Mouse (Mus musculus): ENCODE measurements around the gene Inpp5a. TPM values are rescaled to one million over a fixed set of nuclear protein-coding genes. Genes with fewer than 3 reads are reported as not detected.

Inpp5a gene
- polyA plus RNA-seq, 1 experiment from 2014 or later: 25.2 TPM

DNA sequence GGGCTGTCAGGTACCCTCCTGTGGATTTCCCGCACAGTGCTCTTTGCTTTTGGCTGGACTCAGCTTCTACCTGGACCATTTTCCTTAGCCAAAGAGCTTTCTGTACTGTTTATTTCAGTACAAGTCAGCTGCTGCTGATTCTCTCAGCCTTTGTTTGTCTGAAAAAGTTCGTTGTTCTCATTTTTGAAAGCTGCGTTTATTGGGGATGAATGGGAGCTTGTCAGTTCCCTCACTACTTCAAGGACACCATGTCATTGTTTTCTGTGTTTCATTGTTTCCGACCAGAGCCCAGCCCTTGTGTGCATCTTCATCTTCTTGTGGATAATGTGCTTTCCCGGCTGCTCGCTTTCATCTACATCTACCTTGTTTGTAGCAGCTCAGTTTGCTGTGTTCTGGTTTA, 90.7 kb downstream of the Inpp5a start:
- H3K27ac ChIP-seq (ENCODE audit: low read depth, low read length): no peak overlapping the region
- no peak for DNase-seq (ENCODE audit: low spot score, missing footprints)
- H3K4me1 ChIP-seq (ENCODE audit: control insufficient read depth, insufficient read depth, low read length): no peaks in the 10 kb centered on the region
- no peaks in the 10 kb centered on the region for H3K9me3 ChIP-seq (ENCODE audit: control insufficient read depth, low read length)
- ATAC-seq (ENCODE audit: low FRiP score): no peak
- H3K4me2 ChIP-seq: no peak overlapping the region
- no peak overlapping the region for H3K4me3 ChIP-seq (ENCODE audit: low read depth, low read length)
- H3K27me3 ChIP-seq (ENCODE audit: control insufficient read depth, insufficient read depth, low read length): no peaks in the 10 kb centered on the region
- no peaks in the 10 kb centered on the region for H3K36me3 ChIP-seq (ENCODE audit: control insufficient read depth, insufficient read depth, low read length)
- no peak overlapping the region for H3K9ac ChIP-seq (ENCODE audit: low read length)
- 83% methylated on average over 6 of the region's 6 CpGs for WGBS

DNA sequence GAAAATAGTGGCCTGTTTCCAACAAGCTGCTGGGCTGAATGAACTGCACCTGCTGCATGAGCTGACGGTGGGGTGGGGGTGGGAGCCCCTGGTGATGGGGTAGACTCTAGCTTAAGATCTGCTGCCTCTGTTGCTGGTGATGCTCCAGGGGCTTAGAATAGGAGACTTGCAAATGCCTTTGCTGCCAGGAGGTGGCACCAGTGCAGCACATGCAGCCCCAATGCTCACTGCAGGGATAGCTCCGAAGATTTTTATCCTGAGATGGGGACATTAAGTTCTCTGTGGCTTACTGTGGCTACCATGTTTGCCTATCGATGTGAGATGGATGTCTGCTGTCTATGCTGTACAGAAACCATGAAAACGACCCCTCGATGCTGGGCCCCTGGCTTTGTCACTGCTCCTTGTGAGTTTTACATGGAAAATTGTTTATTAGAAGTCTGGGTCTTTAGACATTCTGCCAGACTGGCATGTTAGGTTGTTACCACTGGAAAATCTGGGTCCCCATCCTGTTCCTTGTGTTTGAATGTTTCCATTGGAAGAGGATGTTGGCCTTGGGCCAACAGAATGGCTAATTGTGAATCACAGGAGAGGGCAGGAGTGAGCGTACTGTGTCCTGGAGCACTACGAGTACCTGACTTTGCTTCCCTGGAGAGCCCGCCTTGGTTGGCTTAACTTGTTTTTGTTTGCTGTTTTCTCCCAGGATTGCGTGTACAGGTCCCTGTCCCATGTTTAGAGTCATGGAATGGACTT, 95.5 kb downstream of the Inpp5a start:
- ATAC-seq (ENCODE audit: low FRiP score): peak; percentile 55; the same call in 1 of the 2 replicates
- H3K9me3 ChIP-seq (ENCODE audit: control insufficient read depth, low read length): no peaks in the 10 kb centered on the region
- no peak overlapping the region for H3K9ac ChIP-seq (ENCODE audit: low read length)
- H3K4me3 ChIP-seq (ENCODE audit: low read depth, low read length): no peak overlapping the region
- H3K27ac ChIP-seq (ENCODE audit: low read depth, low read length): no peak overlapping the region
- WGBS: 63% methylated on average over 9 of the region's 9 CpGs
- H3K36me3 ChIP-seq (ENCODE audit: control insufficient read depth, insufficient read depth, low read length): no peaks in the 10 kb centered on the region
- no peaks in the 10 kb centered on the region for H3K27me3 ChIP-seq (ENCODE audit: control insufficient read depth, insufficient read depth, low read length)
- H3K4me2 ChIP-seq: no peak overlapping the region
- no peak for DNase-seq (ENCODE audit: low spot score, missing footprints)
- no peaks in the 10 kb centered on the region for H3K4me1 ChIP-seq (ENCODE audit: control insufficient read depth, insufficient read depth, low read length)

DNA sequence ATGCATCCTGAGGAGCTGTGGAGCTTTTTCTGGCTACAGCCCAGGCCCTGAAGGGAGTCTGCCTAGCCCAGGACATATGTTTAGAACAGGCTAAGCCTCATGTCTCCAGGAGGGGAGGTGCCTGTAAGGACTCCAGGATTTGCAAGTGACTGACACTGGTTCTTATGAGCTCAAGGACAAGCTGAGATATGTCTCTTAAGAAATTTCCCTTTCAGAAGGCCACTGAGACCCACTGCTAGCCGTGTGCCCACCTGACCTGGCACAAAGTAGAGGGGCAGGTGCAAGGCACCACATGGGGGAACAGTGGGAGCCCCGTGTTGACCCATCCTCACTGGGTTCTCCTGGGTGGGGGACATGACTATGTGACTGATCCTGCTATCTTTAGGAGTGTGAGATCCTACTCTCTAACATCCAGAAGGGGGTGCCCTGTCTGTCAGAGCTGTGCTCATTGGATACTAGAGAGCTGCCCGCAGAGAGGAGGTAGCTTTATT, 100.9 kb downstream of the Inpp5a start:
- ATAC-seq (ENCODE audit: low FRiP score) (no peak), DNase-seq (ENCODE audit: low spot score, missing footprints) (no peak)
- H3K4me1 ChIP-seq (ENCODE audit: control insufficient read depth, insufficient read depth, low read length): no peaks in the 10 kb centered on the region
- H3K4me2 ChIP-seq: no peak overlapping the region
- H3K27ac ChIP-seq (ENCODE audit: low read depth, low read length): no peak overlapping the region
- no peak overlapping the region for H3K9ac ChIP-seq (ENCODE audit: low read length)
- H3K36me3 ChIP-seq (ENCODE audit: control insufficient read depth, insufficient read depth, low read length): no peaks in the 10 kb centered on the region
- H3K4me3 ChIP-seq (ENCODE audit: low read depth, low read length): no peak overlapping the region
- WGBS: 67% methylated on average over 3 of the region's 3 CpGs
- H3K9me3 ChIP-seq (ENCODE audit: control insufficient read depth, low read length): no peaks in the 10 kb centered on the region
- H3K27me3 ChIP-seq (ENCODE audit: control insufficient read depth, insufficient read depth, low read length): peaks cover 26% of the 10 kb centered on the region

DNA sequence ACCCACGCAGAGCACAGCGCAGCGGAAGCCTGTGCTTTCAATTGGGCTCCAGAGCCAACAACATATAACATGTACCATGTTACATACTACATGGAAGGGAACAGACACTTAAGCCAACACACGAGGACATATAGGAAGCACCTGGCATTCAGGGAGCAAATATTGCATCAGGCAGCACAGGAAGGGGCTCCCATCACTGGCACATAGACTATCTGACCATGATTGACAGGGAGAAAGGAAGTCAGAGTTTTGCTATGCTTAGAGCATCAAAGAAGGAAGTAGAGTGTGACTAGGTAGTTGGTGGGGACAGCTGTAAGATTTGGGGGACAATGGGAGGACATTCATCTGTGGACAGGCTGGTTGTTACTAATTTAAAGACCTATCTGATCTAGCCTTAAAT, 103.4 kb downstream of the Inpp5a start:
- Histone ChIP-seq H3K27ac (ENCODE audit: low read depth, low read length) (no peak overlapping the region), H3K4me3 (ENCODE audit: low read depth, low read length) (no peak overlapping the region), H3K27me3 (ENCODE audit: control insufficient read depth, insufficient read depth, low read length) (peaks cover 51% of the 10 kb centered on the region), H3K9me3 (ENCODE audit: control insufficient read depth, low read length) (no peaks in the 10 kb centered on the region), H3K4me2 (no peak overlapping the region), H3K9ac (ENCODE audit: low read length) (no peak overlapping the region), H3K36me3 (ENCODE audit: control insufficient read depth, insufficient read depth, low read length) (no peaks in the 10 kb centered on the region), H3K4me1 (ENCODE audit: control insufficient read depth, insufficient read depth, low read length) (peaks cover under 1% of the 10 kb centered on the region; the same call in 1 of the 2 replicates)
- WGBS: 93% methylated on average over 4 of the region's 4 CpGs
- DNase-seq (ENCODE audit: low spot score, missing footprints): no peak
- no peak for ATAC-seq (ENCODE audit: low FRiP score)

DNA sequence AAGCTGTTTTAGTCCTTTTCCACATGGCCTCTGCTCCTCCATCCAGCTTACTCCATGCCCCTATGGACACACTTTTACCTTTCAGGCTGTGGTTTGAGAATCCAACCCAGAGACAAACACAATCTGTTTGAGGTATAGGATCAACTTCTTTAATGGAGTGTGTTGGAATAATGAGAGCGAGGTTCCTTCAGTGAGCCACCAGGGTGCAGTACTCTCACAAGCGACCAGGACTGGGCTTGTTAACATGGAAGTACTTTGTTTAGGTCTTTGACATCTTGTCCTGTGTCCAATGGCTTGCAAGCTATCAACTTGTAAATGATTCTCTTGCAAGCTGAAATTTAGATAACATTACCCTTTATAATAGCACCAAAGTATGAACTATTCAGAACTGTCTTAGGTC, 104.0 kb downstream of the Inpp5a start:
- ATAC-seq (ENCODE audit: low FRiP score) (no peak), DNase-seq (ENCODE audit: low spot score, missing footprints) (no peak)
- no peak overlapping the region for H3K4me2 ChIP-seq
- no peaks in the 10 kb centered on the region for H3K36me3 ChIP-seq (ENCODE audit: control insufficient read depth, insufficient read depth, low read length)
- no peak overlapping the region for H3K4me3 ChIP-seq (ENCODE audit: low read depth, low read length)
- no peak overlapping the region for H3K9ac ChIP-seq (ENCODE audit: low read length)
- no peaks in the 10 kb centered on the region for H3K9me3 ChIP-seq (ENCODE audit: control insufficient read depth, low read length)
- H3K4me1 ChIP-seq (ENCODE audit: control insufficient read depth, insufficient read depth, low read length): peaks cover 6% of the 10 kb centered on the region; the same call in 1 of the 2 replicates
- H3K27me3 ChIP-seq (ENCODE audit: control insufficient read depth, insufficient read depth, low read length): peaks cover 55% of the 10 kb centered on the region
- H3K27ac ChIP-seq (ENCODE audit: low read depth, low read length): no peak overlapping the region
- WGBS: 36% methylated on average over 2 of the region's 2 CpGs

DNA sequence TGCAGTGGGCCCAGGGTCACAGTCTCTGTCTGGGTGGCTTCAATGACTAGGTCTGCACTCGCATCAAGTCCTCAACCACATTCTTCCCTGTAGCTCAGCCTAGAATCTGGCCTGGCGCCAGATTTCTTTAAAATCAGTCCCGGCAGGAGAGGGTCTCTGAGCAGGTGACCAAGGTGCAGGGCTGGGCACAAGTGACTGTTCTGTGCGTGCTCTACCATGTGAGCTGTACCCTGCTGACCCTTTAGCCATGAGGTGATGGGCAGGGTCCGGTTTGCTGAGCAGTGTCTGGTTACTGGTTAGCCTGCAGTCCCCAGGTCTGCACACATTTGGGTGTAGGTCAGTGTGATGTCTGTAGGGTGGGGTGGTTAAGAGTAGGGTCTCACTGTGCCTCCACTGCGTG, 106.9 kb downstream of the Inpp5a start:
- H3K4me3 ChIP-seq (ENCODE audit: low read depth, low read length): no peak overlapping the region
- ATAC-seq (ENCODE audit: low FRiP score) (no peak), DNase-seq (ENCODE audit: low spot score, missing footprints) (no peak)
- H3K4me1 ChIP-seq (ENCODE audit: control insufficient read depth, insufficient read depth, low read length): peaks cover 9% of the 10 kb centered on the region; the same call in 1 of the 2 replicates
- no peak overlapping the region for H3K4me2 ChIP-seq
- no peaks in the 10 kb centered on the region for H3K36me3 ChIP-seq (ENCODE audit: control insufficient read depth, insufficient read depth, low read length)
- no peak overlapping the region for H3K9ac ChIP-seq (ENCODE audit: low read length)
- 85% methylated on average over 6 of the region's 6 CpGs for WGBS
- no peak overlapping the region for H3K27ac ChIP-seq (ENCODE audit: low read depth, low read length)
- no peaks in the 10 kb centered on the region for H3K9me3 ChIP-seq (ENCODE audit: control insufficient read depth, low read length)
- peaks cover 73% of the 10 kb centered on the region for H3K27me3 ChIP-seq (ENCODE audit: control insufficient read depth, insufficient read depth, low read length)

DNA sequence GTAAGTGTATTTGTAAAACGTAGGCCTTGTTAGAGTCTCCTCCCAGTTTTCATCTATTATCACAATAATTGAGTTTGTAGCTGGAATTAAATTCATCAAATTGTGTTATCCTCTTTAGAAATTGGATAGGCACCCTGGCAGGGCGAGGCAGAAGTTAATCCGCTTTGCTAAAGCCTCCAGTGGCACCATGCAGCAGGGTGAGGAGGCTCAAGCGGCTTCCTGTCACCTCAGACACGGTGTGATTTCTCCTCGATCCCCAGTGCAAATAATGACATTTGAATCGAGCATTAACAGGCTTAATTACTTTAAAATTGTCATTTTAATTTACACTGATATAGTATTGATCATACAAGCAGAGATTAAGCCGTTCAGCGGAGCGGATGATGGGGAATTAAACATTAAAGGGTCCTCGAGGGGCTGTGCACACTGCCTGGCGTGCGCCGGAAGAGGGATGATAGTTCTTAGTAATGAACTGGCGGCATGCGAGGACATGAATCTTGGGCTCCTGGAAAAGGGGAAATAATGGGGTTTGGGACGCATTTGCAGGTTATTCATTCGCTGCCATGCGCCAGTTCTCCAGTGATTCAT, 109.2 kb downstream of the Inpp5a start:
- Histone ChIP-seq H3K36me3 (ENCODE audit: control insufficient read depth, insufficient read depth, low read length) (no peaks in the 10 kb centered on the region), H3K27ac (ENCODE audit: low read depth, low read length) (no peak overlapping the region), H3K9ac (ENCODE audit: low read length) (no peak overlapping the region), H3K4me1 (ENCODE audit: control insufficient read depth, insufficient read depth, low read length) (peaks cover 9% of the 10 kb centered on the region; the same call in 1 of the 2 replicates), H3K4me3 (ENCODE audit: low read depth, low read length) (no peak overlapping the region), H3K9me3 (ENCODE audit: control insufficient read depth, low read length) (no peaks in the 10 kb centered on the region), H3K4me2 (no peak overlapping the region), H3K27me3 (ENCODE audit: control insufficient read depth, insufficient read depth, low read length) (peaks cover 80% of the 10 kb centered on the region)
- WGBS: 26% methylated on average over 19 of the region's 19 CpGs
- DNase-seq (ENCODE audit: low spot score, missing footprints) (peak; percentile 92), ATAC-seq (ENCODE audit: low FRiP score) (peak; percentile 79)

DNA sequence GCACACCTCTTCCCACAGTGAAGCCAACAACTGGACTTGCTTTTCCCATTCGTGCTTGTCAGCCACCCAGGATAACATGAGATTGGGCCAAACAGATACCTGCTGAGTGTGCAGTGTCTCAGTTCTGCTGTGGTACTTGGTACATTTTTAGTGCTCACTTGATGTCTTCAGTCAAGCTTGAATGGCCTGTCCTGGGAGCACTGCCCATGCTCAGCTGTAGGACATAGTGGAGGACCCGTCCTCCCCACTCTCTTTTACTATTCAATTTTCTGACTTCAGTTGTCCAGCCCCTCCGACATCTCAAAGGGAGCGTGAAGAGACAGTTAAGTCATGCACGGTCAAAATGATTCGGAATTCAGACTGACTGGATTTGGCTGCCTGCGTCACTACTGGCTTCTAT, 115.2 kb downstream of the Inpp5a start:
- 57% methylated on average over 7 of the region's 7 CpGs for WGBS
- no peak for ATAC-seq (ENCODE audit: low FRiP score)
- no peak overlapping the region for H3K4me2 ChIP-seq
- H3K9ac ChIP-seq (ENCODE audit: low read length): no peak overlapping the region
- no peak overlapping the region for H3K27ac ChIP-seq (ENCODE audit: low read depth, low read length)
- H3K4me3 ChIP-seq (ENCODE audit: low read depth, low read length): no peak overlapping the region
- H3K9me3 ChIP-seq (ENCODE audit: control insufficient read depth, low read length): no peaks in the 10 kb centered on the region
- peaks cover 6% of the 10 kb centered on the region for H3K4me1 ChIP-seq (ENCODE audit: control insufficient read depth, insufficient read depth, low read length)
- no peaks in the 10 kb centered on the region for H3K36me3 ChIP-seq (ENCODE audit: control insufficient read depth, insufficient read depth, low read length)
- peaks cover 40% of the 10 kb centered on the region for H3K27me3 ChIP-seq (ENCODE audit: control insufficient read depth, insufficient read depth, low read length)
- no peak for DNase-seq (ENCODE audit: low spot score, missing footprints)

DNA sequence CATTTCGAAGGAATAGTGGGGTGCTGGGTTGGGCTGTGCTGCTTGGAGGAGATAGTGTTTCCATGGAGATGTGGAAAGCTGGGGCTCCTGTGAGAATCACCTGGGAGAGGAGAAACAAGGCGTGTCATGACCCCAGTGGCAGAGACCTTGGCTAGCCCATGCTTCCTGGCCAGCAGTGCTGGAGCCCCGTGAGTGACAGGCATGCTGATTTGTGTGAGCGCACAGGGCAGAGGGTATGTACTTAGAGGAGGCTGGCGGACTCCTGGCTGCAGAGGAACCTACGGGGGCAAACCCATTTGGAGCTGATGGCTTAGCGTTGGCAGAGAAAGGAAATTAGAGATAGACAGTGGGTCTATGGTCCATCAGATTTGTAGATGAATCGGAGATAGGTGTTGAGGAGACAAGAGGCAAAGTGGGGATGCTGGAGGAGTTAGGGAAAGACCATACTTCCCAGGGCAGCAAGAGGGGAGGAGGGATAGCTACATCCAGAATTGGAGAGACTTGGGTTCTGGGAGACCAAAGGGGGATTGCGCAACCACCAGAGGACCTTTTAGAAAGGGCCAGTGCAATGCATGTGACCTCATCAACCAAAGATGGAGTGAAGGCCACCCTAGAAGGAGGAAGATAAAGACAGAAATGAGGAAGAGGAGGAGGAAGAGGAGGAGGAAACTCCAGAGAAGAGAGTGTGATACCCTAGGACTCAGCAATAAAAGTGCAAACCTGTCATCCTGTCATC, 117.9 kb downstream of the Inpp5a start:
- Histone ChIP-seq H3K27me3 (ENCODE audit: control insufficient read depth, insufficient read depth, low read length) (peaks cover 14% of the 10 kb centered on the region), H3K9me3 (ENCODE audit: control insufficient read depth, low read length) (no peaks in the 10 kb centered on the region), H3K9ac (ENCODE audit: low read length) (no peak overlapping the region), H3K4me3 (ENCODE audit: low read depth, low read length) (no peak overlapping the region), H3K4me1 (ENCODE audit: control insufficient read depth, insufficient read depth, low read length) (peaks cover 6% of the 10 kb centered on the region), H3K36me3 (ENCODE audit: control insufficient read depth, insufficient read depth, low read length) (no peaks in the 10 kb centered on the region), H3K4me2 (no peak overlapping the region), H3K27ac (ENCODE audit: low read depth, low read length) (no peak overlapping the region)
- 67% methylated on average over 9 of the region's 9 CpGs for WGBS
- peak; percentile 64; the same call in 1 of the 2 replicates for ATAC-seq (ENCODE audit: low FRiP score)
- peak; percentile 87 for DNase-seq (ENCODE audit: low spot score, missing footprints)

Measured in midbrain, embryonic 11.5 days (tissue).